Mouse (Mus musculus) liver, postnatal 0 days (tissue): ENCODE measurements around the gene Emc8.

ENCODE experiments used
- CTCF ChIP-seq: sonication (generic); IDR thresholded peaks from 2 replicates; pipeline ENCODE4 v1.5.1; 2016; ENCODE audit warnings: antibody characterized with exemption, low read depth
- EP300 ChIP-seq: IDR thresholded peaks from 2 replicates; pipeline ENCODE4 v1.6.1; 2016; ENCODE audit warnings: antibody characterized with exemption, low read depth, mild to moderate bottlenecking

DNA sequence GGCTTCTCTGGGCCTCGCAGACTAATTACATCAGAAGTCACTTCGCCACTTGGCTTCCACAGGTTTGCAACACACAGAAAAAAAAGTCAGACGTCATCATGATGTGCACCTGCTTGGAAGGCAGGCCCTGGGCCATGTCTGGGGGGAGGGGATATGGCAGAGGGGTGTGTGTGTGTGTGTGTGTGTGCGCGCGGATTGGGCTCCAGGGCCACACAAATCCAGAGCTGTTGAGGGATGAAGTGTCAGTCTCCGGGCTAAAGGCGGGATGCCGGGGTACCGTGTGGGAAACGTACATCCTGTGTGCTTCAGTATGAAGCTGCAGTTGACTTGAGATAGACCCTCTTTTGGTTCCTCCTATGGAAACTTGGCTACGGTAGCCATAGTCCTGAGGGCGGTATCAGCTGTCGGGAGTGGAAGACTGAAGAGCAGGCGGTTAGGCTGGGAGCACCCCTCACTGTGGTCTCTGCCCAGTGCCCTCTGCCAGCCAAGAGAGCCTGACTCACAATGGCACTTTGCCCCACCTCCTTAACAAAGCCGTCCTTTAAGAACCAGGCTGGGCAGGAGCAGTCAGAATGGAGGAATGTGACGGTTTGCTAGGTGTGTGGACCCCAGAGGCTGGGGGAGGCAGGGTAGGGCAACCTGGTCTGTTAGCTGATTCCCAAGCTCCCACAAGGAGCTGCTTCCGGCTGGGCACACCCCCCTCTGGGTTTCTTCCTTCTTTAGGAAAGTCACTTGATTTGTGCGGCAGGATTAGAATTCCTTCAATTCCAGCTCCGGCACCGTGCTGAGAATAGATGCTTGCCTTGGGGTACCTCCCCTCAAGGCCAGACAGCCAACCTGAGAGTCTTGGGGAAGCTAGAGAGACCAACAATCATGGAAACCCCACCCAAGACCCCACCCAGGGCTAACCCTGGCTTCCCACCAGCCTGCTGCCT is 36.7 kb downstream of the Emc8 start:
- TF ChIP-seq CTCF (no peak), EP300 (no peak)
